In the genomic region with DNA sequence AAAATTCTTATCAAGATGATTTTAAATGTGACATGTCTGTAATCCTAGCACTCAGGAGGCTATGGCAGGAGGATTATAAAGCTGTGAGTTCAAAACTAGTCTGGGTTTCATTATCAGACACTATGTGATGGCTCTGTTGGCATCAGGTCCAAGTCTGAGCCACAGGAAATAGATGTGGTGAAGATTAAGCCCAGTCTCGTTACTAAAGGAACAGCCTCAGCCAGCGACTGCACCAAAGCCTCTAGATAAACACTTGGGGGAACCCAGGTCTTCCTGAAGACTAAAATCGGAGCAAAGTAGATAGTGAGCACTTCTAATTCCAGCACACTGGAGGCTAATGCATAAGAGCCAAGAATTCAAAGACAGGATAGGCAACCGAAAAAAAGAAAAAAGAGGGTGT, we compare ENCODE assay signal across 11 mouse cellular contexts. TPM values are rescaled to one million over a fixed set of nuclear protein-coding genes. Genes with fewer than 3 reads are reported as not detected.
"Had no signal": no experiment of that assay in that cellular context is flagged by ENCODE, and none has a peak within 500 bp of the region (broad histone marks: within the 10 kb centered on the region; RNA-seq: fewer than 3 reads in every experiment).

No protein-coding gene starts in this region.

- H3K9me3 ChIP-seq: limb, embryonic 12.5 days; midbrain, embryonic 12.5 days; stomach, embryonic 15.5 days had no signal

- H3K4me3 ChIP-seq: layer of hippocampus, adult 2 months; limb, embryonic 12.5 days; midbrain, embryonic 12.5 days; stomach, embryonic 15.5 days had no signal

- H3K4me1 ChIP-seq: limb, embryonic 12.5 days; midbrain, embryonic 12.5 days had no signal

- H3K36me3 ChIP-seq: limb, embryonic 12.5 days; midbrain, embryonic 12.5 days; stomach, embryonic 15.5 days had no signal

- H3K4me2 ChIP-seq: limb, embryonic 12.5 days; midbrain, embryonic 12.5 days; stomach, embryonic 15.5 days had no signal

- DNase-seq: liver; lung, postnatal 36 days; thymus, postnatal 36 days had no signal

- H3K27ac ChIP-seq: kidney, postnatal 0 days; layer of hippocampus, adult 2 months; limb, embryonic 12.5 days; midbrain, embryonic 12.5 days; stomach, embryonic 15.5 days had no signal

- H3K9ac ChIP-seq: limb, embryonic 12.5 days; midbrain, embryonic 12.5 days; stomach, embryonic 15.5 days had no signal

- H3K27me3 ChIP-seq: limb, embryonic 12.5 days; stomach, embryonic 15.5 days had no signal

RNA-seq across cellular contexts. Expression of a gene that starts 52.9 kb away (rescaled TPM):
- total RNA-seq: layer of hippocampus, adult 2 months; layer of hippocampus, postnatal 10 days; left cerebral cortex, postnatal 36 days; megakaryocyte, adult 5-6 weeks had no signal
- polyA plus RNA-seq: kidney, postnatal 0 days; limb, embryonic 12.5 days had no signal
